In the genomic region with DNA sequence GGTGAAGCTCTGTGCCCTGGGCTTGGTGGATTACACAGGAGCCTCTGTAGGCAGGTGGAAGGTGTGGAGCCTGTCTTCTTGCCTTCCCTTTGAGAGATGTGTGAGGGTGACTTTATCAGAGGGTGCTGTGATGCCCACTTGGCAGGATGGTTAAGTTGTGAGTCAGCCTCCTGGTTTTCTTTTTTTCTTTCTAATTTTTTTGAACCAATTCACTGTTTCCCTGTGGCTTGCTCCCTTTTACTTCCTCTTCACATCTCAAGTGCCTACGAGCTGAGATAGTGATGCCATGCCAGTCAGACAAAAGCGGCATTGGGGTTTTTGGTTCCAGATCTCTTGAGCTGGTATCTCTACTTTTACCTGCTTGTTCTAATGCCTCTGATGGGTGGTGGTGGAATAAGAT, we compare ENCODE assay signal across 21 mouse cellular contexts. TPM values are rescaled to one million over a fixed set of nuclear protein-coding genes. Genes with fewer than 3 reads are reported as not detected.
DNase-seq lines count a peak whose midpoint lies in the region; ATAC-seq lines count a peak whose summit lies in the region.
"Had no signal": no experiment of that assay in that cellular context is flagged by ENCODE, and none has a peak within 500 bp of the region (broad histone marks: within the 10 kb centered on the region; RNA-seq: fewer than 3 reads in every experiment).

No protein-coding gene starts in this region.

- no peak for DNase-seq in embryonic facial prominence, embryonic 10.5 days (ENCODE audit: low spot score)
- DNase-seq in midbrain, embryonic 11.5 days (ENCODE audit: low spot score, missing footprints) = peak; percentile 14
- DNase-seq in midbrain, embryonic 10.5 days (ENCODE audit: low spot score) = no peak
- no peak for DNase-seq in spleen, adult 18-20 months
- DNase-seq: adrenal gland, postnatal 36 days; cerebellum, postnatal 10 days; forebrain, postnatal 0 days; gastrocnemius, postnatal 14 days; kidney, adult 18-20 months; kidney, postnatal 14 days; layer of hippocampus, adult 9-11 months; lung, postnatal 14 days; midbrain, embryonic 14.5 days; retina, postnatal 1 day; thymus, postnatal 25 days had no signal

- H3K9ac ChIP-seq in embryonic facial prominence, embryonic 13.5 days = 0 out of 2 replicates have a peak overlapping the region, but pooled peaks have one; percentile 21
- no peak overlapping the region for H3K9ac ChIP-seq in midbrain, embryonic 11.5 days (ENCODE audit: low read length)
- no peak overlapping the region for H3K9ac ChIP-seq in stomach, embryonic 16.5 days (ENCODE audit: low read length)
- H3K9ac ChIP-seq in hindbrain, embryonic 12.5 days = no peak overlapping the region
- H3K9ac ChIP-seq: forebrain, postnatal 0 days; limb, embryonic 13.5 days had no signal

- WGBS in embryonic facial prominence, embryonic 13.5 days = 90% methylated on average over 2 of the region's 2 CpGs
- 90% methylated on average over 2 of the region's 2 CpGs for WGBS in embryonic facial prominence, embryonic 10.5 days
- WGBS in midbrain, embryonic 11.5 days = 98% methylated on average over 2 of the region's 2 CpGs
- WGBS in midbrain, embryonic 10.5 days = 79% methylated on average over 2 of the region's 2 CpGs
- WGBS in stomach, embryonic 16.5 days = 61% methylated on average over 2 of the region's 2 CpGs
- 91% methylated on average over 2 of the region's 2 CpGs for WGBS in hindbrain, embryonic 12.5 days

- no peak overlapping the region for H3K4me3 ChIP-seq in embryonic facial prominence, embryonic 13.5 days
- no peak overlapping the region for H3K4me3 ChIP-seq in embryonic facial prominence, embryonic 10.5 days
- H3K4me3 ChIP-seq in midbrain, embryonic 11.5 days (ENCODE audit: low read depth, low read length) = no peak overlapping the region
- no peak overlapping the region for H3K4me3 ChIP-seq in midbrain, embryonic 10.5 days
- no peak overlapping the region for H3K4me3 ChIP-seq in stomach, embryonic 16.5 days (replicated peaks; ENCODE audit: low read length)
- H3K4me3 ChIP-seq in hindbrain, embryonic 12.5 days = no peak overlapping the region
- H3K4me3 ChIP-seq: limb, embryonic 13.5 days had no signal

- no peaks in the 10 kb centered on the region for H3K27me3 ChIP-seq in embryonic facial prominence, embryonic 13.5 days
- no peaks in the 10 kb centered on the region for H3K27me3 ChIP-seq in embryonic facial prominence, embryonic 10.5 days (replicated peaks; ENCODE audit: low read depth, poor library complexity, severe bottlenecking)
- no peaks in the 10 kb centered on the region for H3K27me3 ChIP-seq in midbrain, embryonic 11.5 days (ENCODE audit: control insufficient read depth, insufficient read depth, low read length)
- no peaks in the 10 kb centered on the region for H3K27me3 ChIP-seq in midbrain, embryonic 10.5 days (ENCODE audit: low read depth, poor library complexity, severe bottlenecking)
- no peaks in the 10 kb centered on the region for H3K27me3 ChIP-seq in stomach, embryonic 16.5 days (ENCODE audit: control insufficient read depth, insufficient read depth, low read length)
- no peaks in the 10 kb centered on the region for H3K27me3 ChIP-seq in hindbrain, embryonic 12.5 days
- H3K27me3 ChIP-seq: limb, embryonic 13.5 days had no signal

- H3K4me2 ChIP-seq in embryonic facial prominence, embryonic 13.5 days = no peak overlapping the region
- H3K4me2 ChIP-seq in midbrain, embryonic 11.5 days = no peak overlapping the region
- H3K4me2 ChIP-seq in stomach, embryonic 16.5 days (ENCODE audit: low read depth, low read length) = no peak overlapping the region
- H3K4me2 ChIP-seq in hindbrain, embryonic 12.5 days (replicated peaks) = no peak overlapping the region
- H3K4me2 ChIP-seq: heart, embryonic 11.5 days; limb, embryonic 13.5 days had no signal

- H3K9me3 ChIP-seq in embryonic facial prominence, embryonic 13.5 days = no peaks in the 10 kb centered on the region
- H3K9me3 ChIP-seq in embryonic facial prominence, embryonic 10.5 days = no peaks in the 10 kb centered on the region
- no peaks in the 10 kb centered on the region for H3K9me3 ChIP-seq in midbrain, embryonic 11.5 days (ENCODE audit: control insufficient read depth, low read length)
- H3K9me3 ChIP-seq in midbrain, embryonic 10.5 days (replicated peaks) = no peaks in the 10 kb centered on the region
- H3K9me3 ChIP-seq in stomach, embryonic 16.5 days (replicated peaks; ENCODE audit: control insufficient read depth, low read length) = no peaks in the 10 kb centered on the region
- no peaks in the 10 kb centered on the region for H3K9me3 ChIP-seq in hindbrain, embryonic 12.5 days (replicated peaks)
- H3K9me3 ChIP-seq: limb, embryonic 13.5 days had no signal

- no peak for ATAC-seq in embryonic facial prominence, embryonic 13.5 days (ENCODE audit: insufficient number of reproducible peaks, insufficient read depth, low FRiP score, low TSS enrichment, low read depth)
- no peak for ATAC-seq in midbrain, embryonic 11.5 days (ENCODE audit: low FRiP score)
- ATAC-seq in common myeloid progenitor, adult 5-6 weeks (replicated peaks; ENCODE audit: low read depth, poor library complexity, severe bottlenecking) = peak; percentile 71
- no peak for ATAC-seq in stomach, embryonic 16.5 days (ENCODE audit: insufficient read depth, low FRiP score)
- no peak for ATAC-seq in hindbrain, embryonic 12.5 days (ENCODE audit: low FRiP score)
- ATAC-seq: forebrain, postnatal 0 days had no signal

- H3K36me3 ChIP-seq in embryonic facial prominence, embryonic 13.5 days = no peaks in the 10 kb centered on the region
- H3K36me3 ChIP-seq in embryonic facial prominence, embryonic 10.5 days (replicated peaks) = peaks cover 16% of the 10 kb centered on the region
- no peaks in the 10 kb centered on the region for H3K36me3 ChIP-seq in midbrain, embryonic 11.5 days (ENCODE audit: control insufficient read depth, insufficient read depth, low read length)
- H3K36me3 ChIP-seq in midbrain, embryonic 10.5 days = peaks cover 13% of the 10 kb centered on the region
- H3K36me3 ChIP-seq in stomach, embryonic 16.5 days (ENCODE audit: control insufficient read depth, insufficient read depth, low read length) = no peaks in the 10 kb centered on the region
- H3K36me3 ChIP-seq in hindbrain, embryonic 12.5 days = no peaks in the 10 kb centered on the region

- H3K4me1 ChIP-seq in embryonic facial prominence, embryonic 13.5 days = peaks cover 30% of the 10 kb centered on the region
- H3K4me1 ChIP-seq in embryonic facial prominence, embryonic 10.5 days = peaks cover 31% of the 10 kb centered on the region
- H3K4me1 ChIP-seq in midbrain, embryonic 11.5 days (ENCODE audit: control insufficient read depth, insufficient read depth, low read length) = no peaks in the 10 kb centered on the region; the same call in 1 of the 2 replicates
- H3K4me1 ChIP-seq in midbrain, embryonic 10.5 days = peaks cover 17% of the 10 kb centered on the region
- peaks cover 50% of the 10 kb centered on the region for H3K4me1 ChIP-seq in stomach, embryonic 16.5 days (ENCODE audit: control insufficient read depth, insufficient read depth, low read length)
- H3K4me1 ChIP-seq in hindbrain, embryonic 12.5 days = peaks cover 17% of the 10 kb centered on the region

- no peak overlapping the region for H3K27ac ChIP-seq in embryonic facial prominence, embryonic 13.5 days
- no peak overlapping the region for H3K27ac ChIP-seq in embryonic facial prominence, embryonic 10.5 days (replicated peaks)
- no peak overlapping the region for H3K27ac ChIP-seq in midbrain, embryonic 11.5 days (ENCODE audit: low read depth, low read length)
- no peak overlapping the region for H3K27ac ChIP-seq in midbrain, embryonic 10.5 days (replicated peaks)
- H3K27ac ChIP-seq in stomach, embryonic 16.5 days (ENCODE audit: low read length) = peak overlapping the region; percentile 48; the same call in 1 of the 2 replicates
- no peak overlapping the region for H3K27ac ChIP-seq in hindbrain, embryonic 12.5 days
- H3K27ac ChIP-seq: limb, embryonic 13.5 days had no signal

RNA-seq across cellular contexts. Expression of a gene that starts 15.8 kb away (rescaled TPM):
- polyA plus RNA-seq in embryonic facial prominence, embryonic 13.5 days (2015; fragmentation: Nextera tagmentation; extraction: Ambion mirVana) = 18.6 and 18.9 TPM in 2 replicates
- 17.2 and 18.6 TPM in 2 replicates for polyA plus RNA-seq in embryonic facial prominence, embryonic 10.5 days (2016; fragmentation: Nextera tagmentation; extraction: Ambion mirVana)
- 13.9 and 14.0 TPM in 2 replicates for polyA plus RNA-seq in midbrain, embryonic 11.5 days (2014; fragmentation: Nextera tagmentation; extraction: Ambion mirVana)
- polyA plus RNA-seq in midbrain, embryonic 10.5 days (2016; fragmentation: Nextera tagmentation; extraction: Ambion mirVana) = 13.0 and 15.3 TPM in 2 replicates
- total RNA-seq in common myeloid progenitor, adult 5-6 weeks (2017) = 65.3 and 72.9 TPM in 2 replicates
- polyA plus RNA-seq in stomach, embryonic 16.5 days (2015; fragmentation: Nextera tagmentation; extraction: Ambion mirVana) = 21.8 and 22.9 TPM in 2 replicates
- 18.5 and 19.0 TPM in 2 replicates for polyA plus RNA-seq in hindbrain, embryonic 12.5 days (2016; fragmentation: Nextera tagmentation; extraction: Ambion mirVana)
